Mouse (Mus musculus) Patski (cell line): ENCODE measurements at regions not wholly inside any gene's neighbourhood (a gene's known extent, or its start where the extent isn't known, plus 50 kb on each side); places are given as distances from the start of the nearest gene placed in this dataset.
A peak's percentile ranks its signal among the peaks of the same experiment; 100 is the strongest.

ENCODE experiments used
- ATAC-seq: fragments of 100-300 bp; one replicate; pipeline ENCODE4 v1.8.0; 2021
- CTCF ChIA-PET: fragments of 350-600 bp; sonication (Branson Sonifier 250); formaldehyde crosslinking; loops from one replicate; lab custom pipeline; 2022; ENCODE audit warnings: inconsistent platforms; lab: Charles Lee
- POLR2A ChIA-PET: fragments of 350-600 bp; sonication (Branson Sonifier 250); formaldehyde crosslinking; loops from one replicate; lab custom pipeline; 2022; ENCODE audit warnings: antibody characterized with exemption, inconsistent platforms; lab: Charles Lee
- DNase-seq: peaks from one replicate; pipeline ENCODE4 v3.0.0-alpha.2; 2011; ENCODE audit warnings: low read depth, low spot score
- H3K27me3 ChIP-seq: fragments of 371-371 bp; one replicate; pipeline ENCODE4 v1.5.1; 2021
- CTCF ChIP-seq: fragments of 100-300 bp; IDR thresholded peaks from one replicate; pipeline ENCODE4 v1.5.1; 2021
- in situ Hi-C: fragments of 300-500 bp; cut with MboI; formaldehyde crosslinking; loops from 3 replicates; pipeline ENCODE4 v1.11.1; 2018; ENCODE audit warnings: low pct_unique_long_range_greater_than_20kb, mixed read lengths

DNA sequence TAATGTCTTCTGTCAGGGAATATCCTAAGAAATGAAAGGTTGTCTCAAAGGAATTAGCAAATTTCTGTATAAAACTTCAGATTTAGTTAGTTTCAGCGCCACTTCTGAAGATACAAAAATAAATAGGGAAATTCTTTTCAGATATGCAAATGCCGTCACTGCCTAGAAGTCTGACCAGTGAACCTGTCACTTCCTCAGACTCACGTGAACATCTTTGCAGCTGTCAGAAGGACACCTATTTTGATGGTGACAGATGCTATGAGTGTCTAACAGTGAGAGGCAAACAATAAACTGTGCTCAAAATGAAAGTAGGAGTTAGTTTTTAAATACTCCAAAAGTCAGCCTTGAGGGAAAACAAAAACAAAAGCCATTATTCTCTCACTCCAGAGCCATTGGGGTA, 57.5 kb upstream of the Igf1r start:
- in situ Hi-C loops, result no loop called here
- no peak for TF ChIP-seq CTCF
- H3K27me3 ChIP-seq, result peaks cover 6% of the 10 kb centered on the region
- ChIA-PET POLR2A (no interaction called here), CTCF (no interaction called here)
- DNase-seq (no peak), ATAC-seq (no peak)

DNA sequence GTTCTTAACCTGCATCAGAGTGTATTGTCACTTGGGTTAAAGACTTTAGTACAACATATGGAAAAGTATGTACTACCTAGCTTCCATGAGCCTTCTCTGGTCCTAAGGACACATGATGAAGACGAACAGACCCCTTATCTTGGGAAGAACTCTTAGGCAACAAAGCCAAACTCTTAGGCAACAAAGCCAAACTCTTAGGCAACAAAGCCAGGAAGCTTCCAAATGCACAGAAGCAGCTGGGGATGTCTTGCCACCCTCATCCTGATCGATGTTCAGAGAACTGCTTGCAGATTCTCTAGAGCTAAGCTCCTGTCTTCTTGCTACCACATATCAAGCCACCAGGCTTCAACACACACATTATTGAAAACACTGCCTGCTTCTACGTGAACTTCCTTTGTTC, 59.7 kb upstream of the Igf1r start:
- in situ Hi-C loops, result no loop called here
- DNase-seq (no peak), ATAC-seq (no peak)
- H3K27me3 ChIP-seq, result peaks cover 6% of the 10 kb centered on the region
- TF ChIP-seq CTCF, result no peak
- CTCF ChIA-PET, result no interaction called here
- POLR2A ChIA-PET, result interaction anchor here (0.7 kb wide), 1 partner anchor 45 kb away, joined by 3 read pairs; no protein-coding TSS in a partner anchor

DNA sequence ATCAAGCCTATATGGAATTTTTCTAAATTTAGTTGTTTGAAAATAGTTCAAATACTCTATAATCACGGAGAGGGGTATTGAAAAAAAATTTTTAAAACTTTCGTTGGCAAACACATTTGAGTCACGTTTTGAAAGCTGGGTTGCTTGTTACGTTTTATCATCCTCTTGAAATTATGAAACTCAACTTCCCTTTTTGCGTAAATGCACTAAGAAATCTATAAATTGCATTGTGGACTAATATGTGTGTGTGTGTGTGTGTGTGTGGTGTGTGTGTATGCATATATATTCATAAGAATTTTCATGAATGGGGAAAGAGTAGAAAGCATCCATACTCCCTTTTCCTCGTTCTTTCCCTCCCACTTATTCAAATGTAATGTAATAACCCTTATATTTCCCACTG, 69.6 kb upstream of the Igf1r start:
- in situ Hi-C loops, result no loop called here
- ChIA-PET POLR2A (no interaction called here), CTCF (no interaction called here)
- DNase-seq (no peak), ATAC-seq (no peak)
- no peak for TF ChIP-seq CTCF
- H3K27me3 ChIP-seq, result no peaks in the 10 kb centered on the region

DNA sequence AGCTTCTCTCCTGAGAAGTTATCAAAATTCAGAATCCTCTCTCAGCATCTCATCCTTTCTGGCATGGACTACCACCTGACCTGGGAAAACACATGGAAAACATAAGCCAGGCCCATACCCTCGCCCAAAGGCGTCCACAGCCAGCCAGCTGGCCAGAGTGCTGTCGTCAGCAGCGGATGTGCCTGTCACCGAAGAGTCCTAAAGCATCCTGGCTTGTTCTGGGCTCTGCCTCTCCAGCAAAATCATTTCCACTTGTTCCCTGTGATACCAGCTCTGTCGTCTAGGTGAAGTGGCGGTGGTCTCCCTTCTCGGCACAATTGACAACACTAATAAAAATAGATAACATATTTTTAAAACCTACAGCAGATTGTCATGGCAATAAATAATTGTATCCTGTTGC, 70.0 kb upstream of the Igf1r start:
- no peak for TF ChIP-seq CTCF
- no peak for ATAC-seq
- no peaks in the 10 kb centered on the region for H3K27me3 ChIP-seq
- in situ Hi-C loops, result no loop called here
- ChIA-PET CTCF (no interaction called here), POLR2A (no interaction called here)
- no peak for DNase-seq

DNA sequence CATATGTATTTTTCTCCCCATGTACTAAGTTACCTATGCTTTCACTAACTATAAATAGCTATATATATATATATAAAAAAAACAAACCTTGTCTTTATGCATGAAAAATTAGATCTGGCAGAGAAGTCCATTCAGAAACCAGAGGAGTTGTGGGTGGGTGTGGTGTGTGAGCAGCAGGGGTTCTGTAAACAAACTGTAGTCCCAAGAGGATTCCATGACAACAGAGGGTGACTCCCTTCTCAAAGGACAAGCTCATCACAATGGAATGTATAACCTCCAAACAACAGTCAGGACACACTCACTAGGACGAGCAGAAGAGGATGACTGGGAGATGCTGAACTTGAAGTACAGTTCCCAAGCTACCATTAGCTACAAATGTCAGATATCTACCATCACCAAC, 74.4 kb upstream of the Igf1r start:
- ChIA-PET POLR2A (interaction anchor here (0.5 kb wide), 1 partner anchor 30 kb away, joined by 6 read pairs; no protein-coding TSS in a partner anchor), CTCF (interaction anchor here (1.2 kb wide), 1 partner anchor 15 kb away, joined by 3 read pairs; no protein-coding TSS in a partner anchor)
- TF ChIP-seq CTCF, result no peak
- in situ Hi-C loops, result no loop called here
- DNase-seq, result no peak
- no peak for ATAC-seq
- no peaks in the 10 kb centered on the region for H3K27me3 ChIP-seq

- in situ Hi-C loops, result no loop called here
- DNase-seq (no peak), ATAC-seq (peak; percentile 51)
- POLR2A ChIA-PET, result no interaction called here
- CTCF ChIA-PET, result interaction anchor here (1.2 kb wide), 1 partner anchor 16 kb away, joined by 3 read pairs; no protein-coding TSS in a partner anchor
- no peak for TF ChIP-seq CTCF
- H3K27me3 ChIP-seq, result no peaks in the 10 kb centered on the region
These were observed 75.0 kb upstream of the Igf1r start for GRCm38 (mm10) chr7:67877587-67877986.

GRCm38 (mm10) chr7:67854080-67855022, 94.8 kb upstream of the Synm start:
- POLR2A ChIA-PET, result no interaction called here
- in situ Hi-C loops, result no loop called here

GRCm38 (mm10) chr7:67852859-67853258, 93.3 kb upstream of the Synm start:
- ChIA-PET CTCF (no interaction called here), POLR2A (no interaction called here)
- DNase-seq (no peak), ATAC-seq (no peak)
- TF ChIP-seq CTCF, result no peak
- H3K27me3 ChIP-seq, result no peaks in the 10 kb centered on the region
- in situ Hi-C loops, result no loop called here

More at GRCm38 (mm10) chr7:67854080-67855022, 94.8 kb upstream of the Synm start:
- ATAC-seq (no peak), DNase-seq (no peak)
- no peak for TF ChIP-seq CTCF
- CTCF ChIA-PET, result no interaction called here
- no peaks in the 10 kb centered on the region for H3K27me3 ChIP-seq

DNA sequence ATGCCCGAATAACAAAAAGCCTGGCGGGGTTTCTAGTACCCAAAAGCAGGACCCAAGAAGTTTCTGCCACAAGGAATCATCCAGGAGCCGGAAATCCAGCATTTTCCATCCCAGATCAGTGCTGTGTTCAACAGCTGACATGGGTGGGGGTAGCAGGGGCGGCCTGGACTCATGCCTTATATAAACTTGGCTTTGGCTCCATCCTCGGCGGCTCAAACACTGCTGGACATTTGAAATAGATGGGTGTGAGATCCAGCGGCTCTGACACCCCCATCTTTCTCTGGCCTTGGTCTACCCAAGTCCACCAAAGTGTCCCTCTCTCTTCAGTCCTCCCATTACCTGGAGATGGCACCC, 89.9 kb upstream of the Synm start:
- ChIA-PET POLR2A (interaction anchor here (1.5 kb wide), 1 partner anchor 13 kb away, joined by 3 read pairs; no protein-coding TSS in a partner anchor), CTCF (no interaction called here)
- H3K27me3 ChIP-seq, result peaks cover 6% of the 10 kb centered on the region
- no peak for TF ChIP-seq CTCF
- ATAC-seq (no peak), DNase-seq (no peak)
- in situ Hi-C loops, result no loop called here

- no peak for TF ChIP-seq CTCF
- in situ Hi-C loops, result no loop called here
- ATAC-seq, result no peak
- ChIA-PET CTCF (no interaction called here), POLR2A (interaction anchor here (1.5 kb wide), 1 partner anchor 13 kb away, joined by 3 read pairs; no protein-coding TSS in a partner anchor)
- DNase-seq, result no peak
- peaks cover 6% of the 10 kb centered on the region for H3K27me3 ChIP-seq
These were observed 89.3 kb upstream of the Synm start for GRCm38 (mm10) chr7:67848589-67849508.
